Mouse (Mus musculus): ENCODE measurements around the gene Slc45a1.

The Slc45a1 gene

GRCm38 (mm10) chr4:150651390-150652277 lies at the start of gene Slc45a1:
Slc45a1 (minus strand) TSS chr4:150652174.
- DNase-seq (ENCODE audit: low spot score), result no peak

GRCm38 (mm10) chr4:150700849-150701248 lies 48.9 kb upstream of the Slc45a1 start:
- no peak for DNase-seq (ENCODE audit: low spot score)

- no peak for DNase-seq (ENCODE audit: low spot score)
Measured at GRCm38 (mm10) chr4:150694434-150695108, 42.6 kb upstream of the Slc45a1 start.

GRCm38 (mm10) chr4:150692861-150693403 lies 41.0 kb upstream of the Slc45a1 start:
- no peak for DNase-seq (ENCODE audit: low spot score)

GRCm38 (mm10) chr4:150690759-150691158 lies 38.8 kb upstream of the Slc45a1 start:
- peak; percentile 33 for DNase-seq (ENCODE audit: low spot score)

GRCm38 (mm10) chr4:150689553-150689952 lies 37.6 kb upstream of the Slc45a1 start:
- no peak for DNase-seq (ENCODE audit: low spot score)

GRCm38 (mm10) chr4:150687126-150687753 lies 35.3 kb upstream of the Slc45a1 start:
- no peak for DNase-seq (ENCODE audit: low spot score)

- no peak for DNase-seq (ENCODE audit: low spot score)
Measured at GRCm38 (mm10) chr4:150686538-150686937, 34.6 kb upstream of the Slc45a1 start.

GRCm38 (mm10) chr4:150685778-150686493 lies 34.0 kb upstream of the Slc45a1 start:
- DNase-seq (ENCODE audit: low spot score), result no peak

- DNase-seq (ENCODE audit: low spot score), result no peak
Measured at GRCm38 (mm10) chr4:150685043-150685777, 33.2 kb upstream of the Slc45a1 start.

- no peak for DNase-seq (ENCODE audit: low spot score)
Measured at GRCm38 (mm10) chr4:150680373-150680772, 28.4 kb upstream of the Slc45a1 start.

GRCm38 (mm10) chr4:150678789-150679188 lies 26.8 kb upstream of the Slc45a1 start:
- DNase-seq (ENCODE audit: low spot score), result no peak

- no peak for DNase-seq (ENCODE audit: low spot score)
Measured at GRCm38 (mm10) chr4:150677846-150678224, 25.9 kb upstream of the Slc45a1 start.

- DNase-seq (ENCODE audit: low spot score), result no peak
Measured at GRCm38 (mm10) chr4:150677126-150677845, 25.3 kb upstream of the Slc45a1 start.

GRCm38 (mm10) chr4:150676029-150676428 lies 24.1 kb upstream of the Slc45a1 start:
- no peak for DNase-seq (ENCODE audit: low spot score)

GRCm38 (mm10) chr4:150675274-150675673 lies 23.3 kb upstream of the Slc45a1 start:
- no peak for DNase-seq (ENCODE audit: low spot score)

GRCm38 (mm10) chr4:150665806-150666205 lies 13.8 kb upstream of the Slc45a1 start:
- DNase-seq (ENCODE audit: low spot score), result no peak

GRCm38 (mm10) chr4:150664726-150665125 lies 12.8 kb upstream of the Slc45a1 start:
- DNase-seq (ENCODE audit: low spot score), result no peak

GRCm38 (mm10) chr4:150663192-150663591 lies 11.2 kb upstream of the Slc45a1 start:
- DNase-seq (ENCODE audit: low spot score), result no peak

GRCm38 (mm10) chr4:150661886-150662285 lies 9.9 kb upstream of the Slc45a1 start:
- DNase-seq (ENCODE audit: low spot score), result no peak
